ENCODE assay signal across 8 mouse cellular contexts in the genomic region with DNA sequence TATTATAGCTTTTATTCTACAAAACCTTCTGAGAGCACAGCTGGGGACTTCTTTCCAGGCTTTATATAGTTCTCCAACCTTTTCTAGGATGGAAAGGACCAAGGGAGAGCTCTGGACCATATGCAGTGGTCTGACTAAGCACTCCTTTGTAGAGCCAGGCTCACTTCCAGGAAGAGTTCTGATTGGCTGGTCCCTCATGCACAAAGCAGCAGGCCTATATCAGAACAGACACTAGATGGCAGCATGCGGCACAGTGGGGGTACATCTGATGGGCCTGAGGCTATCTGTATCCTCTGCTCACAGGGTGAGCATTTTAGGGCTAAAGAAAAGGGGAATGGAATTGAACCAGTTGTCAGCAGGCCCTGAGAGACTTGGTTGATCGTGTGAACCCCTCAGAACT. TPM values are rescaled to one million over a fixed set of nuclear protein-coding genes. Genes with fewer than 3 reads are reported as not detected.
A peak's percentile ranks its signal among the peaks of the same experiment; 100 is the strongest.
DNase-seq lines count a peak whose midpoint lies in the region; ATAC-seq and TF ChIP-seq lines count a peak whose summit lies in the region.

No protein-coding gene starts in this region.

- TF ChIP-seq POLR2A in cortical plate, adult 2 months (IDR thresholded peaks at IDR 0.05; ENCODE audit: extremely low read depth, insufficient read depth, low read length), result no peak

- H3K27ac ChIP-seq in cortical plate, adult 2 months (ENCODE audit: insufficient read depth, low read length), result no peak overlapping the region
- no peak overlapping the region for H3K27ac ChIP-seq in limb, embryonic 11.5 days (replicated peaks; ENCODE audit: low read depth, low read length)
- no peak overlapping the region for H3K27ac ChIP-seq in midbrain, postnatal 0 days (ENCODE audit: low read depth, low read length)
- H3K27ac ChIP-seq in stomach, embryonic 16.5 days (ENCODE audit: low read length), result no peak overlapping the region

- no peak overlapping the region for H3K4me3 ChIP-seq in cortical plate, adult 2 months (ENCODE audit: insufficient read depth, low read length)
- H3K4me3 ChIP-seq in limb, embryonic 11.5 days (ENCODE audit: low read depth, low read length), result no peak overlapping the region
- no peak overlapping the region for H3K4me3 ChIP-seq in midbrain, postnatal 0 days (ENCODE audit: low read depth, low read length)
- H3K4me3 ChIP-seq in stomach, embryonic 16.5 days (replicated peaks; ENCODE audit: low read length), result no peak overlapping the region

- H3K4me2 ChIP-seq in limb, embryonic 11.5 days (ENCODE audit: low read depth, severe bottlenecking), result no peak overlapping the region
- no peak overlapping the region for H3K4me2 ChIP-seq in midbrain, postnatal 0 days (ENCODE audit: low read depth, low read length, poor library complexity, severe bottlenecking)
- no peak overlapping the region for H3K4me2 ChIP-seq in stomach, embryonic 16.5 days (ENCODE audit: low read depth, low read length)

- no peak overlapping the region for H3K9ac ChIP-seq in limb, embryonic 11.5 days (ENCODE audit: low read length)
- no peak overlapping the region for H3K9ac ChIP-seq in midbrain, postnatal 0 days (replicated peaks; ENCODE audit: low read length, poor library complexity, severe bottlenecking)
- no peak overlapping the region for H3K9ac ChIP-seq in stomach, embryonic 16.5 days (ENCODE audit: low read length)

- H3K27me3 ChIP-seq in limb, embryonic 11.5 days (ENCODE audit: control insufficient read depth, insufficient read depth, low read length), result no peaks in the 10 kb centered on the region
- H3K27me3 ChIP-seq in midbrain, postnatal 0 days (ENCODE audit: insufficient read depth, low read length), result no peaks in the 10 kb centered on the region
- H3K27me3 ChIP-seq in stomach, embryonic 16.5 days (ENCODE audit: control insufficient read depth, insufficient read depth, low read length), result no peaks in the 10 kb centered on the region

- ATAC-seq in limb, embryonic 11.5 days (ENCODE audit: insufficient number of reproducible peaks, low FRiP score, low TSS enrichment, low read depth), result no peak
- ATAC-seq in midbrain, postnatal 0 days (ENCODE audit: low FRiP score), result peak; percentile 27; the same call in 1 of the 2 replicates
- peak; percentile 71; the same call in 1 of the 2 replicates for ATAC-seq in stomach, embryonic 16.5 days (ENCODE audit: insufficient read depth, low FRiP score)

- WGBS in limb, embryonic 11.5 days, result 26% methylated on average over 2 of the region's 2 CpGs
- 22% methylated on average over 2 of the region's 2 CpGs for WGBS in midbrain, postnatal 0 days
- WGBS in stomach, embryonic 16.5 days, result 28% methylated on average over 2 of the region's 2 CpGs

- peak; percentile 90 for TF ChIP-seq CTCF in cortical plate, adult 2 months (IDR thresholded peaks at IDR 0.05; ENCODE audit: extremely low read depth, insufficient read depth, low read length)
- TF ChIP-seq CTCF in midbrain, postnatal 0 days (IDR thresholded peaks at IDR 0.05), result peak; percentile 78

- DNase-seq in spleen, adult 18-20 months, result peak; percentile 9 to 45
- DNase-seq in spleen, adult 12 weeks (ENCODE audit: low spot score), result no peak
- peak; percentile 30 to 75 for DNase-seq in gastrocnemius, postnatal 4 days (ENCODE audit: low spot score in 2 of 2)
- peak; percentile 70 for DNase-seq in kidney, adult 9 months
- peak; percentile 74 for DNase-seq in limb, embryonic 11.5 days (ENCODE audit: low spot score)
- DNase-seq in midbrain, postnatal 0 days (ENCODE audit: low spot score), result peak; percentile 78

- H3K9me3 ChIP-seq in limb, embryonic 11.5 days (ENCODE audit: control insufficient read depth, low read length), result no peaks in the 10 kb centered on the region
- no peaks in the 10 kb centered on the region for H3K9me3 ChIP-seq in midbrain, postnatal 0 days (ENCODE audit: low read length)
- H3K9me3 ChIP-seq in stomach, embryonic 16.5 days (replicated peaks; ENCODE audit: control insufficient read depth, low read length), result no peaks in the 10 kb centered on the region

- H3K4me1 ChIP-seq in cortical plate, adult 2 months (ENCODE audit: control insufficient read depth, insufficient read depth, low read length), result no peaks in the 10 kb centered on the region
- H3K4me1 ChIP-seq in limb, embryonic 11.5 days (ENCODE audit: control insufficient read depth, insufficient read depth, low read length), result no peaks in the 10 kb centered on the region
- H3K4me1 ChIP-seq in midbrain, postnatal 0 days (ENCODE audit: insufficient read depth, low read length), result no peaks in the 10 kb centered on the region
- H3K4me1 ChIP-seq in stomach, embryonic 16.5 days (ENCODE audit: control insufficient read depth, insufficient read depth, low read length), result no peaks in the 10 kb centered on the region

- no peaks in the 10 kb centered on the region for H3K36me3 ChIP-seq in limb, embryonic 11.5 days (ENCODE audit: control insufficient read depth, insufficient read depth, low read length)
- H3K36me3 ChIP-seq in midbrain, postnatal 0 days (ENCODE audit: insufficient read depth, low read length), result no peaks in the 10 kb centered on the region
- no peaks in the 10 kb centered on the region for H3K36me3 ChIP-seq in stomach, embryonic 16.5 days (ENCODE audit: control insufficient read depth, insufficient read depth, low read length)

RNA-seq across cellular contexts. Expression of a gene that starts 47.6 kb away (rescaled TPM):
- polyA plus RNA-seq in cortical plate, adult 2 months (2012; rRNA removed), result not detected in 2 replicates
- total RNA-seq in gastrocnemius, postnatal 4 days (2021), result not detected
- polyA plus RNA-seq in limb, embryonic 11.5 days (2014; fragmentation: Nextera tagmentation; extraction: Ambion mirVana), result not detected in 2 replicates
- total RNA-seq in midbrain, postnatal 0 days (2014; rRNA removed), result not detected in 2 replicates
- not detected in 2 replicates for polyA plus RNA-seq in midbrain, postnatal 0 days (2015; fragmentation: Nextera tagmentation; extraction: Ambion mirVana)
- polyA plus RNA-seq in stomach, embryonic 16.5 days (2015; fragmentation: Nextera tagmentation; extraction: Ambion mirVana), result not detected in 2 replicates
